Mouse (Mus musculus) embryonic facial prominence, embryonic 13.5 days (tissue): ENCODE measurements around the gene Spata31d1c. TPM values are rescaled to one million over a fixed set of nuclear protein-coding genes. Genes with fewer than 3 reads are reported as not detected.

Experiments used
- ATAC-seq: fragments of 200-750 bp; cut with Nextera tagmentation; 2 replicates; pipeline ENCODE4 v1.8.0; 2017; ENCODE audit warnings: low read depth; ENCODE audit not compliant: insufficient number of reproducible peaks, insufficient read depth, low FRiP score, low TSS enrichment
- H3K27ac ChIP-seq: fragments of 300-500 bp; sonication (generic); 2 replicates; pipeline ENCODE4 v1.5.1; 2015; ENCODE audit warnings: moderate library complexity, mild to moderate bottlenecking, inconsistent platforms
- H3K27me3 ChIP-seq: fragments of 300-500 bp; sonication (generic); 2 replicates; pipeline ENCODE4 v1.6.1; 2015; ENCODE audit warnings: mild to moderate bottlenecking, inconsistent platforms
- H3K36me3 ChIP-seq: fragments of 300-500 bp; sonication (generic); 2 replicates; pipeline ENCODE4 v1.6.1; 2015; ENCODE audit warnings: mild to moderate bottlenecking, inconsistent platforms
- H3K4me1 ChIP-seq: fragments of 300-500 bp; sonication (generic); 2 replicates; pipeline ENCODE4 v1.6.1; 2015; ENCODE audit warnings: inconsistent platforms
- H3K4me2 ChIP-seq: fragments of 300-500 bp; sonication (generic); 2 replicates; pipeline ENCODE4 v1.6.1; 2015; ENCODE audit warnings: moderate library complexity, mild to moderate bottlenecking, inconsistent platforms
- H3K4me3 ChIP-seq: fragments of 300-500 bp; sonication (generic); 2 replicates; pipeline ENCODE4 v1.5.1; 2015; ENCODE audit warnings: mild to moderate bottlenecking, inconsistent platforms
- H3K9ac ChIP-seq: fragments of 300-500 bp; sonication (generic); 2 replicates; pipeline ENCODE4 v1.6.1; 2015; ENCODE audit warnings: mild to moderate bottlenecking, inconsistent platforms
- H3K9me3 ChIP-seq: fragments of 300-500 bp; sonication (generic); 2 replicates; pipeline ENCODE4 v1.6.1; 2016; ENCODE audit warnings: inconsistent platforms
- WGBS: fragments of 180-500 bp; shearing (Covaris S2); methylation state at CpG from one replicate; pipeline ENCODE4 v1.1.7; 2015; ENCODE audit warnings: mixed read lengths; 5-methylcytosine and 5-hydroxymethylcytosine counted together
- polyA plus RNA-seq: library from polyadenylated mRNA; unstranded; fragments of >200 nt; fragmentation: Nextera tagmentation; extraction: Ambion mirVana; gene quantifications from 2 replicates; pipeline ENCODE4 v1.2.1, GENCODE M21; 2015

Gene Spata31d1c
- not detected in 2 replicates for polyA plus RNA-seq

GRCm38 (mm10) chr13:65032758-65033157 lies at the start of gene Spata31d1c:
Gene Spata31d1c, plus strand, starts transcription at chr13:65033058.
- H3K4me1 ChIP-seq = no peaks in the 10 kb centered on the region
- H3K9ac ChIP-seq = no peak within 1 kb of the TSS
- no peaks in the 10 kb centered on the region for H3K27me3 ChIP-seq
- no peak within 1 kb of the TSS for H3K27ac ChIP-seq
- H3K36me3 ChIP-seq = no peaks in the 10 kb centered on the region
- no peak within 1 kb of the TSS for H3K4me3 ChIP-seq
- no peak for ATAC-seq
- no peaks in the 10 kb centered on the region for H3K9me3 ChIP-seq
- no peak within 1 kb of the TSS for H3K4me2 ChIP-seq

DNA sequence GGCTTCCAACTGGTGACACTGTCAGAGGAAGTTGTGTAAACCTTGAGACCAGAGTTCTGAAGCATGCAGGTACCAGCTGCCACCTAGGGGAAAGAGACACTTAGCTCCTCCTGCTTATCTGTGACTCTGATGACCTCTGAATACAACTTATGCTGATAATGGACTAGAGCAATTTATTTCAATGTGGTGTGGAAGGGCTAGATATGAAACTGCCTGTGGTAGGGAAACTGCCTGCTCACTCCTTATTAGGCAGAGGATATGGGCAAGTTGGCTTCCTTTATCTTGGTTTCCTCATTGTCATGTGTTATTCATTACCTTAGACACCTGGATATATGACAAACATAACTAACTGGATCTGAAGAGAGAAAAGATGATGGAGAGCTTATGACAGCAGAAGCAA lies 44.0 kb upstream of the Spata31d1c start:
- no peak for ATAC-seq
- Histone ChIP-seq H3K4me3 (no peak overlapping the region), H3K4me2 (no peak overlapping the region), H3K27ac (no peak overlapping the region), H3K27me3 (no peaks in the 10 kb centered on the region), H3K36me3 (no peaks in the 10 kb centered on the region), H3K4me1 (no peaks in the 10 kb centered on the region), H3K9ac (no peak overlapping the region), H3K9me3 (peaks cover 3% of the 10 kb centered on the region; the same call in 1 of the 2 replicates)

GRCm38 (mm10) chr13:65005414-65005813 lies 27.4 kb upstream of the Spata31d1c start:
- no peaks in the 10 kb centered on the region for H3K4me1 ChIP-seq
- no peak overlapping the region for H3K9ac ChIP-seq
- no peaks in the 10 kb centered on the region for H3K27me3 ChIP-seq
- no peak overlapping the region for H3K4me2 ChIP-seq
- 0 out of 2 replicates have a peak, but pooled peaks cover under 1% of the 10 kb centered on the region for H3K9me3 ChIP-seq
- no peak overlapping the region for H3K4me3 ChIP-seq
- ATAC-seq = no peak
- no peak overlapping the region for H3K27ac ChIP-seq
- H3K36me3 ChIP-seq = no peaks in the 10 kb centered on the region

GRCm38 (mm10) chr13:65006760-65007159 lies 26.1 kb upstream of the Spata31d1c start:
- Histone ChIP-seq H3K4me3 (no peak overlapping the region), H3K36me3 (no peaks in the 10 kb centered on the region), H3K27me3 (no peaks in the 10 kb centered on the region), H3K27ac (no peak overlapping the region), H3K4me2 (no peak overlapping the region), H3K4me1 (no peaks in the 10 kb centered on the region), H3K9me3 (no peaks in the 10 kb centered on the region), H3K9ac (no peak overlapping the region)
- ATAC-seq = no peak
- 87% methylated on average over 1 of the region's 1 CpGs for WGBS

- 57% methylated on average over 1 of the region's 1 CpGs for WGBS
- no peak overlapping the region for H3K9ac ChIP-seq
- H3K9me3 ChIP-seq = no peaks in the 10 kb centered on the region
- no peaks in the 10 kb centered on the region for H3K27me3 ChIP-seq
- H3K36me3 ChIP-seq = no peaks in the 10 kb centered on the region
- no peaks in the 10 kb centered on the region for H3K4me1 ChIP-seq
- no peak overlapping the region for H3K4me3 ChIP-seq
- ATAC-seq = no peak
- H3K27ac ChIP-seq = no peak overlapping the region
- H3K4me2 ChIP-seq = no peak overlapping the region
Observed at GRCm38 (mm10) chr13:65007971-65008370, 24.9 kb upstream of the Spata31d1c start.

GRCm38 (mm10) chr13:65011052-65011738 lies 21.7 kb upstream of the Spata31d1c start:
- Histone ChIP-seq H3K4me2 (no peak overlapping the region), H3K4me3 (no peak overlapping the region), H3K36me3 (no peaks in the 10 kb centered on the region), H3K9ac (no peak overlapping the region), H3K9me3 (no peaks in the 10 kb centered on the region), H3K27me3 (no peaks in the 10 kb centered on the region), H3K4me1 (no peaks in the 10 kb centered on the region), H3K27ac (no peak overlapping the region)
- WGBS = 72% methylated on average over 4 of the region's 4 CpGs
- ATAC-seq = no peak

- H3K4me1 ChIP-seq = no peaks in the 10 kb centered on the region
Observed at GRCm38 (mm10) chr13:65035057-65035456, 2.2 kb downstream of the Spata31d1c start.

GRCm38 (mm10) chr13:65052660-65053059 lies 19.8 kb downstream of the Spata31d1c start, which contains the start of gene Prss47:
Gene Prss47, minus strand, starts transcription at chr13:65052760.
- ATAC-seq = no peak
- no peaks in the 10 kb centered on the region for H3K27me3 ChIP-seq
- no peaks in the 10 kb centered on the region for H3K4me1 ChIP-seq
- 85% methylated on average over 9 of the region's 9 CpGs for WGBS
- no peak within 1 kb of the TSS for H3K9ac ChIP-seq
- H3K4me3 ChIP-seq = no peak within 1 kb of the TSS
- no peak within 1 kb of the TSS for H3K27ac ChIP-seq
- peaks cover 5% of the 10 kb centered on the region; the same call in 1 of the 2 replicates for H3K9me3 ChIP-seq
- H3K36me3 ChIP-seq = no peaks in the 10 kb centered on the region
- H3K4me2 ChIP-seq = no peak within 1 kb of the TSS

More at GRCm38 (mm10) chr13:65035057-65035456, 2.2 kb downstream of the Spata31d1c start:
- Histone ChIP-seq H3K27ac (no peak overlapping the region), H3K36me3 (no peaks in the 10 kb centered on the region), H3K4me3 (no peak overlapping the region), H3K9me3 (no peaks in the 10 kb centered on the region), H3K4me2 (no peak overlapping the region), H3K9ac (no peak overlapping the region), H3K27me3 (no peaks in the 10 kb centered on the region)
- WGBS = 57% methylated on average over 4 of the region's 4 CpGs
- ATAC-seq = no peak

GRCm38 (mm10) chr13:65069969-65070368 lies 37.1 kb downstream of the Spata31d1c start:
- Histone ChIP-seq H3K4me3 (no peak overlapping the region), H3K27ac (no peak overlapping the region), H3K36me3 (peaks cover 50% of the 10 kb centered on the region), H3K9ac (no peak overlapping the region), H3K9me3 (no peaks in the 10 kb centered on the region; the same call in 1 of the 2 replicates), H3K27me3 (no peaks in the 10 kb centered on the region), H3K4me1 (no peaks in the 10 kb centered on the region), H3K4me2 (no peak overlapping the region)
- 89% methylated on average over 2 of the region's 2 CpGs for WGBS
- no peak for ATAC-seq

Other genes starting within 250 kb of the Spata31d1c start
- 0.17 and 0.25 TPM in 2 replicates for gene Cntnap3, start 129.1 kb upstream of the Spata31d1c start, polyA plus RNA-seq
- not detected in 2 replicates for gene Spata31, start 115.7 kb upstream of the Spata31d1c start, polyA plus RNA-seq
- gene Prss47, start 19.7 kb downstream of the Spata31d1c start, polyA plus RNA-seq = not detected in 2 replicates
- 54.5 and 55.9 TPM in 2 replicates for gene Mfsd14b, start 79.9 kb downstream of the Spata31d1c start, polyA plus RNA-seq
- gene Olfr465-ps1, start 105.0 kb downstream of the Spata31d1c start, polyA plus RNA-seq = not detected in 2 replicates
- not detected in 2 replicates for gene Olfr466, start 117.2 kb downstream of the Spata31d1c start, polyA plus RNA-seq
- gene Nlrp4f, start 172.9 kb downstream of the Spata31d1c start, polyA plus RNA-seq = 0.32 TPM in 1 of 2 replicates, not detected in the other
- not detected in 2 replicates for gene Gm10775, start 226.5 kb downstream of the Spata31d1c start, polyA plus RNA-seq
- 16.4 and 18.0 TPM in 2 replicates for gene Zfp369, start 245.8 kb downstream of the Spata31d1c start, polyA plus RNA-seq